Mouse (Mus musculus): Measurements from ENCODE around the gene Limch1. TPM values are rescaled to one million over a fixed set of nuclear protein-coding genes. Genes with fewer than 3 reads are reported as not detected.

Gene Limch1
- total RNA-seq, 2 experiments from 2014 or later = 121 to 127 TPM

- H3K27ac ChIP-seq = no peak overlapping the region
- intact Hi-C loops (cut with DNase I) = no loop called here
- DNase-seq (ENCODE audit: extremely low spot score in 1 of 2, low spot score in 2 of 2) = no peak
Measured at GRCm38 (mm10) chr5:66720921-66721320, 24.7 kb upstream of the Limch1 start.

GRCm38 (mm10) chr5:66722586-66722985 lies 23.0 kb upstream of the Limch1 start:
- Histone ChIP-seq H3K4me3 (no peak overlapping the region), H3K27ac (no peak overlapping the region)
- intact Hi-C loops (cut with DNase I) = no loop called here
- no peak for DNase-seq (ENCODE audit: extremely low spot score in 1 of 2, low spot score in 2 of 2)
- no peak for TF ChIP-seq CTCF (IDR thresholded peaks at IDR 0.05)

More at GRCm38 (mm10) chr5:66720921-66721320, 24.7 kb upstream of the Limch1 start:
- no peak for TF ChIP-seq CTCF (IDR thresholded peaks at IDR 0.05)
- no peak overlapping the region for H3K4me3 ChIP-seq

- Histone ChIP-seq H3K4me3 (no peak overlapping the region), H3K27ac (no peak overlapping the region)
- no peak for DNase-seq (ENCODE audit: extremely low spot score in 1 of 2, low spot score in 2 of 2)
- no peak for TF ChIP-seq CTCF (IDR thresholded peaks at IDR 0.05)
- intact Hi-C loops (cut with DNase I) = no loop called here
Measured at GRCm38 (mm10) chr5:66723037-66723436, 22.6 kb upstream of the Limch1 start.

- TF ChIP-seq CTCF (IDR thresholded peaks at IDR 0.05) = no peak
- intact Hi-C loops (cut with DNase I) = no loop called here
- DNase-seq (ENCODE audit: extremely low spot score in 1 of 2, low spot score in 2 of 2) = no peak
- H3K27ac ChIP-seq = no peak overlapping the region
- no peak overlapping the region for H3K4me3 ChIP-seq
Measured at GRCm38 (mm10) chr5:66723626-66724025, 22.0 kb upstream of the Limch1 start.

GRCm38 (mm10) chr5:66729306-66729705 lies 16.3 kb upstream of the Limch1 start:
- DNase-seq (ENCODE audit: extremely low spot score in 1 of 2, low spot score in 2 of 2) = no peak
- no peak for TF ChIP-seq CTCF (IDR thresholded peaks at IDR 0.05)
- intact Hi-C loops (cut with DNase I) = no loop called here
- H3K27ac ChIP-seq = no peak overlapping the region
- no peak overlapping the region for H3K4me3 ChIP-seq

GRCm38 (mm10) chr5:66730621-66731301 lies 14.9 kb upstream of the Limch1 start:
- Histone ChIP-seq H3K4me3 (no peak overlapping the region), H3K27ac (no peak overlapping the region)
- TF ChIP-seq CTCF (IDR thresholded peaks at IDR 0.05) = peak; percentile 41
- intact Hi-C loops (cut with DNase I) = no loop called here
- DNase-seq (ENCODE audit: extremely low spot score in 1 of 2, low spot score in 2 of 2) = peak; percentile 26 to 50

GRCm38 (mm10) chr5:66731302-66731697 lies 14.3 kb upstream of the Limch1 start:
- intact Hi-C loops (cut with DNase I) = no loop called here
- no peak for DNase-seq (ENCODE audit: extremely low spot score in 1 of 2, low spot score in 2 of 2)
- no peak for TF ChIP-seq CTCF (IDR thresholded peaks at IDR 0.05)
- no peak overlapping the region for H3K27ac ChIP-seq
- H3K4me3 ChIP-seq = no peak overlapping the region

GRCm38 (mm10) chr5:66733556-66733955 lies 12.1 kb upstream of the Limch1 start:
- Histone ChIP-seq H3K27ac (no peak overlapping the region), H3K4me3 (no peak overlapping the region)
- intact Hi-C loops (cut with DNase I) = no loop called here
- DNase-seq (ENCODE audit: extremely low spot score in 1 of 2, low spot score in 2 of 2) = no peak
- no peak for TF ChIP-seq CTCF (IDR thresholded peaks at IDR 0.05)

GRCm38 (mm10) chr5:66739376-66739775 lies 6.3 kb upstream of the Limch1 start:
- H3K4me3 ChIP-seq = no peak overlapping the region
- no peak overlapping the region for H3K27ac ChIP-seq
- TF ChIP-seq CTCF (IDR thresholded peaks at IDR 0.05) = no peak
- intact Hi-C loops (cut with DNase I) = no loop called here
- DNase-seq (ENCODE audit: extremely low spot score in 1 of 2, low spot score in 2 of 2) = no peak

- peak; percentile 44 to 65 for DNase-seq (ENCODE audit: extremely low spot score in 1 of 2, low spot score in 2 of 2)
- H3K27ac ChIP-seq = peak overlapping the region; percentile 93
- peak overlapping the region; percentile 90 for H3K4me3 ChIP-seq
- intact Hi-C loops (cut with DNase I) = loop anchor here (5.0 kb wide), 2 partner anchors 106 to 236 kb away; no protein-coding TSS in a partner anchor
- TF ChIP-seq CTCF (IDR thresholded peaks at IDR 0.05) = no peak
Measured at GRCm38 (mm10) chr5:66745996-66746681, 512 bp downstream of the Limch1 start.

- DNase-seq (ENCODE audit: extremely low spot score in 1 of 2, low spot score in 2 of 2) = no peak
- intact Hi-C loops (cut with DNase I) = loop anchor here (5.0 kb wide), 2 partner anchors 106 to 236 kb away; no protein-coding TSS in a partner anchor
- peak overlapping the region; percentile 93 for H3K27ac ChIP-seq
- H3K4me3 ChIP-seq = peak overlapping the region; percentile 90
- no peak for TF ChIP-seq CTCF (IDR thresholded peaks at IDR 0.05)
Measured at GRCm38 (mm10) chr5:66746761-66747160, 1.1 kb downstream of the Limch1 start.

- Histone ChIP-seq H3K27ac (peak overlapping the region; percentile 0), H3K4me3 (peak overlapping the region; percentile 90)
- intact Hi-C loops (cut with DNase I) = loop anchor here (5.0 kb wide), 2 partner anchors 104 to 234 kb away; no protein-coding TSS in a partner anchor
- no peak for DNase-seq (ENCODE audit: extremely low spot score in 1 of 2, low spot score in 2 of 2)
- no peak for TF ChIP-seq CTCF (IDR thresholded peaks at IDR 0.05)
Measured at GRCm38 (mm10) chr5:66747761-66748430, 2.3 kb downstream of the Limch1 start.

All from left cerebral cortex, adult 2 months (tissue).